Comparison of ENCODE assay signal across 9 mouse cellular contexts in the genomic region with DNA sequence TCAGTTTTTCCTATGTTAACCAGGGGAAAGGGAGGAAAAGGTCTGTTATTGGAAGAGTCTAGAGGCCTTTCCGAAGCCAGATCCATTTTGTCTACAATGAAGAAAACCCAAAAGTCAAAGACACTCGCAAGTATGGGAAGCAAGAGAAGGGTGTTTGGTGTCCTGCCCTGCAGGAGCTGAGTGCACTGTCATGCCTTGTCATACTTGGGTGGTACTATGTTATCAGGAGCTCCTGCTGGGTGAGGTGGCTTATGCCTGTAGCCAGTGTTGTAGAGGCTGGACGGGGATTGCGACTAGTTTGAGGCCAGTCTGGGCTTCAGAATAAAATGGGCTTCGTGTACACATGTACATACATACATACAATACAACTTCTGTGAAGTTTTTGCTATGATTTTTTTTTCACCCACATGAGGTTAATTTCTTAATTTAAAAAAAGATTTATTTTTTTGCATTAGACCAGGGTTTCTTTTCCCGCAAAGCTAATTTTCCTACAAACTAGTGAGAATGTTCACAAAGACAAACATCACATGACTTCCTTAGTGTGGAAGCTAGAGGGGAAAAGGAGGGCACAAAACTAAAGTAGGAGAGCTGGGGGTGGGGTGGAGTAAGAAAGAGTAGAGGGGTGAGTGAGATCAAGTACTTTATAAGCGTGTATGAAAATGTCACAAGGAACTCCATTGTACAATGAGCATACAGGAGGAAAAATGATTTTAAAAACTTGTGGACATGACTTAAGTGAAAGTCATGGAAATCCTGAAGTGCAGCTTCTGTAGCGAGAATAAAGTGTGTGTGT. TPM values are rescaled to one million over a fixed set of nuclear protein-coding genes. Genes with fewer than 3 reads are reported as not detected.
DNase-seq lines count a peak whose midpoint lies in the region; ATAC-seq lines count a peak whose summit lies in the region.
"Had no signal": no experiment of that assay in that cellular context is flagged by ENCODE, and none has a peak within 500 bp of the region (broad histone marks: within the 10 kb centered on the region; RNA-seq: fewer than 3 reads in every experiment).

No protein-coding gene starts in this region.

- DNase-seq in kidney, postnatal 10 days = no peak
- DNase-seq in frontal cortex, postnatal 10 days (ENCODE audit: low spot score in 2 of 2) = no peak
- no peak for DNase-seq in left cerebral cortex, adult 9 months (ENCODE audit: low spot score in 2 of 2)
- no peak for DNase-seq in right cerebral cortex, postnatal 4 days

- H3K4me2 ChIP-seq in kidney, embryonic 15.5 days = no peak overlapping the region; the same call in 1 of the 2 replicates

- WGBS in kidney, embryonic 15.5 days = 72% methylated on average over 8 of the region's 8 CpGs

- H3K4me3 ChIP-seq in kidney, embryonic 15.5 days (replicated peaks) = no peak overlapping the region
- no peak overlapping the region for H3K4me3 ChIP-seq in brown adipose tissue, adult 24 weeks (ENCODE audit: insufficient read depth, low read depth, low read length)
- peak overlapping the region; percentile 89 for H3K4me3 ChIP-seq in megakaryocyte, embryonic 14.5 days (replicated peaks)

- ATAC-seq in kidney, embryonic 15.5 days (replicated peaks; ENCODE audit: low FRiP score) = peak; percentile 91
- ATAC-seq in erythroid progenitor cell, adult 5-6 weeks (replicated peaks; ENCODE audit: low FRiP score, poor library complexity, severe bottlenecking) = peak; percentile 89

- no peaks in the 10 kb centered on the region for H3K27me3 ChIP-seq in kidney, embryonic 15.5 days
- no peaks in the 10 kb centered on the region for H3K27me3 ChIP-seq in megakaryocyte, embryonic 14.5 days (replicated peaks)

- peaks cover 28% of the 10 kb centered on the region for H3K4me1 ChIP-seq in kidney, embryonic 15.5 days
- H3K4me1 ChIP-seq in brown adipose tissue, adult 24 weeks (ENCODE audit: control insufficient read depth, insufficient read depth, insufficient read length, low read length) = peaks cover 8% of the 10 kb centered on the region
- peaks cover 90% of the 10 kb centered on the region for H3K4me1 ChIP-seq in megakaryocyte, embryonic 14.5 days

- no peak overlapping the region for H3K9ac ChIP-seq in kidney, embryonic 15.5 days

- H3K27ac ChIP-seq in kidney, embryonic 15.5 days = peak overlapping the region; percentile 61
- H3K27ac ChIP-seq in brown adipose tissue, adult 24 weeks (replicated peaks; ENCODE audit: low read depth, low read length) = peak overlapping the region; percentile 57

- H3K9me3 ChIP-seq in kidney, embryonic 15.5 days (replicated peaks) = no peaks in the 10 kb centered on the region
- no peaks in the 10 kb centered on the region for H3K9me3 ChIP-seq in megakaryocyte, embryonic 14.5 days

- no peaks in the 10 kb centered on the region for H3K36me3 ChIP-seq in kidney, embryonic 15.5 days
- H3K36me3 ChIP-seq in megakaryocyte, embryonic 14.5 days (replicated peaks; ENCODE audit: low read length) = peaks cover 63% of the 10 kb centered on the region

RNA-seq across cellular contexts. Expression of a gene that starts 27.2 kb away (rescaled TPM):
- polyA plus RNA-seq in kidney, embryonic 15.5 days (2015; fragmentation: Nextera tagmentation; extraction: Ambion mirVana) = 4.2 and 4.4 TPM in 2 replicates
- 0.44 and 0.75 TPM in 2 replicates for polyA plus RNA-seq in brown adipose tissue, adult 24 weeks (2012; ENCODE audit: insufficient read depth, insufficient read length, missing spikeins)
- 62.0 and 63.3 TPM in 2 replicates for total RNA-seq in erythroid progenitor cell, adult 5-6 weeks (2015; ENCODE audit: low replicate concordance)
- 52.8 and 55.1 TPM in 2 replicates for total RNA-seq in erythroid progenitor cell, adult 5-6 weeks (2017; ENCODE audit: low replicate concordance)
- 0.89 and 1.9 TPM in 2 replicates for polyA plus RNA-seq in megakaryocyte, embryonic 14.5 days (2012; ENCODE audit: insufficient read depth, low replicate concordance)

RNA-seq across cellular contexts. Expression of a gene that starts 41.9 kb away (rescaled TPM):
- polyA plus RNA-seq in kidney, embryonic 15.5 days (2015; fragmentation: Nextera tagmentation; extraction: Ambion mirVana) = 189 and 197 TPM in 2 replicates
- polyA plus RNA-seq in brown adipose tissue, adult 24 weeks (2012; ENCODE audit: insufficient read depth, insufficient read length, missing spikeins) = 31.7 and 50.8 TPM in 2 replicates
- 125 and 145 TPM in 2 replicates for total RNA-seq in erythroid progenitor cell, adult 5-6 weeks (2015; ENCODE audit: low replicate concordance)
- 108 and 197 TPM in 2 replicates for total RNA-seq in erythroid progenitor cell, adult 5-6 weeks (2017; ENCODE audit: low replicate concordance)
- 20.7 and 101 TPM in 2 replicates for polyA plus RNA-seq in megakaryocyte, embryonic 14.5 days (2012; ENCODE audit: insufficient read depth, low replicate concordance)

RNA-seq across cellular contexts. Expression of a gene that starts 55.7 kb away (rescaled TPM):
- 0.70 and 1.9 TPM in 2 replicates for polyA plus RNA-seq in kidney, embryonic 15.5 days (2015; fragmentation: Nextera tagmentation; extraction: Ambion mirVana)
- 6.9 and 14.6 TPM in 2 replicates for polyA plus RNA-seq in brown adipose tissue, adult 24 weeks (2012; ENCODE audit: insufficient read depth, insufficient read length, missing spikeins)
- not detected in 2 replicates for total RNA-seq in erythroid progenitor cell, adult 5-6 weeks (2015; ENCODE audit: low replicate concordance)
- not detected in 2 replicates for total RNA-seq in erythroid progenitor cell, adult 5-6 weeks (2017; ENCODE audit: low replicate concordance)
- not detected in 2 replicates for polyA plus RNA-seq in megakaryocyte, embryonic 14.5 days (2012; ENCODE audit: insufficient read depth, low replicate concordance)
- polyA plus RNA-seq: forebrain, embryonic 16.5 days had no signal
